Mouse (Mus musculus) frontal cortex, postnatal 25 days (tissue): Measurements from ENCODE around the gene Gm8693.
"Not testable (repeated sequence)": the region's sequence is repeated elsewhere in the genome, so short reads cannot be mapped to it uniquely, and the experiment has no call there.

Experiments used
- DNase-seq, 2 experiments: peaks; one replicate each; pipeline ENCODE4 v3.0.0; 2022; ENCODE audit warnings: low spot score in 2 of 2

Gm8693 gene

DNA sequence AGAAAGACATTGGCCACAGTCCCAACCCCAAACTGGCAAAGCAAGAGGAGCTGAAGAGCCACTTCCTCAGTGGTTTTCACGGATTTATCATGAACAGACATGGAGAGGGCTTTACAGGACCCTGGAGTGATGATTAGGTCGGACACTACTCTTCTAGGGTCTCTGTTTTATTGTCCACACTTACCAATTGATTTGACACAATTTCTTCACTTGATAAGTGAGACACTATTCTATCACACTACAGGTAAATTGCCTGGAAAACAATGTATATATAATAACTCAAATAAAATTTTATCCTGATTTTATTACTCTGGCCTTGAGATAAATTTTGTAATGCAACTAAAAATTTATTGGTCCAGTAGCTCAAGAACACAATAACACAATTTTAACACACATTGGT lies at the start of gene Gm8693:
TSS of gene Gm8693 (minus strand) at position 101 of the 400 bp plus-strand sequence.
- DNase-seq = not testable (repeated sequence)

DNA sequence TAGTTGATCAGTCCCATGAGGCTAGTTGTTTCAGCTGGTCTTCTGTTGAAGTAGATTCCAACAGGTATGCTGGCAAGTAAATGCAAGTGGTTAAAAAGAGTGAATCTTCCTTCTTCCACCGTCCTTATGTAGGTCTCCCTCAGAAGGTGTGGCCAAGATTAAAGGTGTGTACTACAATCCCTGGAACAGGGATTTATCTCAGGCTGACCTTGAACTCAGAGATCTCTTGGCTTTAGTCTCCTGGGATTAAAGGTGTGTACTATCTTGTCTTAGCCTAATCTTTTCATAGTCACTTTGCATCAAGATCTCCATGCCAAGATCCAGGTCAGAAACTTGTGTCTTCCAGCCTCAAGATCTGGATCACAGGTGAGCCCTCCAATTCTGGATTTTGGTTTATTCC lies 27.5 kb upstream of the Gm8693 start, which contains the start of gene Gm4567:
TSS of gene Gm4567 (minus strand) at position 101 of the 400 bp plus-strand sequence.
- DNase-seq = not testable (repeated sequence)

DNA sequence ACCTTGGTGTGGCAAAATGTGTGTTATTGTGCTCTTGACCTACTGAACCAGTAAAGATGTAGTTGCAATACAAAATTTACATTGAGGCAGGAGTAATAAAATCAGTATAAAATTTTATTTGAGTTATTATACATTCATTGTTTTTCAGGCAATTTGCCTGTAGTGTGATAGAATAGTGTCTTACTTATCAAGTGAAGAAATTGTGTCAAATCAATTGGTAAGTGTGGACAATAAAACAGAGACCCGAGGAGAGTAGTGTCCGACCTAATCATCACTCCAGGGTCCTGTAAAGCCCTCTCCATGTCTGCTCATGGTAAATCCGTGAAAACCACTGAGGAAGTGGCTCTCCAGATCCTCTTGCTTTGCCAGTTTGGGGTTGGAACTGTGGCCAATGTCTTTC lies 34.4 kb downstream of the Gm8693 start, which contains the start of gene Vmn1r155:
TSS of gene Vmn1r155 (plus strand) at position 301 of the 400 bp plus-strand sequence.
- DNase-seq = not testable (repeated sequence)
